Mouse (Mus musculus) G1E-ER4 (cell line): Measurements from ENCODE around the gene Clta. TPM values are rescaled to one million over a fixed set of nuclear protein-coding genes. Genes with fewer than 3 reads are reported as not detected.

Experiments used
- GATA1 ChIP-seq: IDR thresholded peaks from one replicate; pipeline ENCODE4 v1.8.0; 2012; ENCODE audit warnings: low read length, inconsistent platforms
- polyA plus RNA-seq: library from polyadenylated mRNA; stranded (reverse); fragments of >175 nt; gene quantifications from 2 replicates; pipeline ENCODE4 v1.2.3, GENCODE M21; 2012

Gene Clta
- polyA plus RNA-seq, 1 experiment: 529 TPM

GRCm38 (mm10) chr4:44031521-44031920 lies 27.3 kb downstream of the Clta start:
- no peak for TF ChIP-seq GATA1

GRCm38 (mm10) chr4:44036455-44036854 lies 32.2 kb downstream of the Clta start:
- TF ChIP-seq GATA1: no peak

GRCm38 (mm10) chr4:44040802-44041201 lies 36.5 kb downstream of the Clta start:
- TF ChIP-seq GATA1: no peak

GRCm38 (mm10) chr4:44042429-44042828 lies 38.2 kb downstream of the Clta start:
- TF ChIP-seq GATA1: no peak

GRCm38 (mm10) chr4:44044685-44045356 lies 40.6 kb downstream of the Clta start:
- no peak for TF ChIP-seq GATA1

GRCm38 (mm10) chr4:44046066-44046465 lies 41.8 kb downstream of the Clta start:
- no peak for TF ChIP-seq GATA1

GRCm38 (mm10) chr4:44049812-44050211 lies 45.6 kb downstream of the Clta start:
- TF ChIP-seq GATA1: no peak

- TF ChIP-seq GATA1: no peak
Measured at GRCm38 (mm10) chr4:44059674-44060073, 55.4 kb downstream of the Clta start.

- TF ChIP-seq GATA1: no peak
Measured at GRCm38 (mm10) chr4:44062062-44062461, 57.8 kb downstream of the Clta start.

GRCm38 (mm10) chr4:44062816-44063215 lies 58.6 kb downstream of the Clta start:
- no peak for TF ChIP-seq GATA1

- TF ChIP-seq GATA1: no peak
Measured at GRCm38 (mm10) chr4:44065355-44066025, 61.2 kb downstream of the Clta start.

- TF ChIP-seq GATA1: no peak
Measured at GRCm38 (mm10) chr4:44066891-44067290, 62.6 kb downstream of the Clta start.

- TF ChIP-seq GATA1: no peak
Measured at GRCm38 (mm10) chr4:44068736-44069135, 64.5 kb downstream of the Clta start.

GRCm38 (mm10) chr4:44069411-44069810 lies 65.2 kb downstream of the Clta start:
- no peak for TF ChIP-seq GATA1

GRCm38 (mm10) chr4:44070641-44071040 lies 66.4 kb downstream of the Clta start:
- TF ChIP-seq GATA1: no peak

- TF ChIP-seq GATA1: no peak
Measured at GRCm38 (mm10) chr4:44071741-44072145, 67.5 kb downstream of the Clta start.
